Mouse (Mus musculus): ENCODE results near the gene Pgpep1.
A peak's percentile ranks its signal among the peaks of the same experiment; 100 is the strongest.

Pgpep1 gene

GRCm38 (mm10) chr8:70691230-70691629, 31.0 kb upstream of the Pgpep1 start:
- DNase-seq (ENCODE audit: extremely low read depth, low read depth): no peak

GRCm38 (mm10) chr8:70689892-70690390, 29.8 kb upstream of the Pgpep1 start:
- no peak for DNase-seq (ENCODE audit: extremely low read depth, low read depth)

- no peak for DNase-seq (ENCODE audit: extremely low read depth, low read depth)
Observed at GRCm38 (mm10) chr8:70688136-70688535, 27.9 kb upstream of the Pgpep1 start.

GRCm38 (mm10) chr8:70687576-70687975, 27.4 kb upstream of the Pgpep1 start:
- no peak for DNase-seq (ENCODE audit: extremely low read depth, low read depth)

- no peak for DNase-seq (ENCODE audit: extremely low read depth, low read depth)
Observed at GRCm38 (mm10) chr8:70684291-70684690, 24.1 kb upstream of the Pgpep1 start.

GRCm38 (mm10) chr8:70682692-70683091, 22.5 kb upstream of the Pgpep1 start:
- DNase-seq (ENCODE audit: extremely low read depth, low read depth): no peak

GRCm38 (mm10) chr8:70682193-70682592, 22.0 kb upstream of the Pgpep1 start:
- no peak for DNase-seq (ENCODE audit: extremely low read depth, low read depth)

GRCm38 (mm10) chr8:70681410-70681809, 21.2 kb upstream of the Pgpep1 start:
- DNase-seq (ENCODE audit: extremely low read depth, low read depth): no peak

GRCm38 (mm10) chr8:70680039-70680438, 19.9 kb upstream of the Pgpep1 start:
- DNase-seq (ENCODE audit: extremely low read depth, low read depth): no peak

GRCm38 (mm10) chr8:70679404-70679803, 19.2 kb upstream of the Pgpep1 start:
- DNase-seq (ENCODE audit: extremely low read depth, low read depth): no peak

- no peak for DNase-seq (ENCODE audit: extremely low read depth, low read depth)
Observed at GRCm38 (mm10) chr8:70678679-70679078, 18.5 kb upstream of the Pgpep1 start.

- no peak for DNase-seq (ENCODE audit: extremely low read depth, low read depth)
Observed at GRCm38 (mm10) chr8:70677451-70678080, 17.4 kb upstream of the Pgpep1 start.

- DNase-seq (ENCODE audit: extremely low read depth, low read depth): no peak
Observed at GRCm38 (mm10) chr8:70675336-70675735, 15.1 kb upstream of the Pgpep1 start.

- DNase-seq (ENCODE audit: extremely low read depth, low read depth): no peak
Observed at GRCm38 (mm10) chr8:70674716-70675115, 14.5 kb upstream of the Pgpep1 start.

GRCm38 (mm10) chr8:70674109-70674508, 13.9 kb upstream of the Pgpep1 start:
- no peak for DNase-seq (ENCODE audit: extremely low read depth, low read depth)

GRCm38 (mm10) chr8:70673079-70673856, 13.1 kb upstream of the Pgpep1 start, which contains the start of gene Lsm4:
Lsm4 (plus strand) TSS chr8:70673248.
- DNase-seq (ENCODE audit: extremely low read depth, low read depth): peak; percentile 98

GRCm38 (mm10) chr8:70672325-70673078, 12.3 kb upstream of the Pgpep1 start:
- DNase-seq (ENCODE audit: extremely low read depth, low read depth): no peak

GRCm38 (mm10) chr8:70671615-70672324, 11.6 kb upstream of the Pgpep1 start:
- DNase-seq (ENCODE audit: extremely low read depth, low read depth): no peak

- no peak for DNase-seq (ENCODE audit: extremely low read depth, low read depth)
Observed at GRCm38 (mm10) chr8:70667071-70667470, 6.9 kb upstream of the Pgpep1 start.

GRCm38 (mm10) chr8:70665599-70665998, 5.4 kb upstream of the Pgpep1 start:
- DNase-seq (ENCODE audit: extremely low read depth, low read depth): no peak

GRCm38 (mm10) chr8:70664631-70665030, 4.4 kb upstream of the Pgpep1 start:
- DNase-seq (ENCODE audit: extremely low read depth, low read depth): no peak
